Mouse (Mus musculus): ENCODE results near the gene Bsn. TPM values are rescaled to one million over a fixed set of nuclear protein-coding genes. Genes with fewer than 3 reads are reported as not detected.
A peak's percentile ranks its signal among the peaks of the same experiment; 100 is the strongest.

The Bsn gene
- polyA plus RNA-seq, 1 experiment from 2014 or later, result 1.3 TPM

DNA sequence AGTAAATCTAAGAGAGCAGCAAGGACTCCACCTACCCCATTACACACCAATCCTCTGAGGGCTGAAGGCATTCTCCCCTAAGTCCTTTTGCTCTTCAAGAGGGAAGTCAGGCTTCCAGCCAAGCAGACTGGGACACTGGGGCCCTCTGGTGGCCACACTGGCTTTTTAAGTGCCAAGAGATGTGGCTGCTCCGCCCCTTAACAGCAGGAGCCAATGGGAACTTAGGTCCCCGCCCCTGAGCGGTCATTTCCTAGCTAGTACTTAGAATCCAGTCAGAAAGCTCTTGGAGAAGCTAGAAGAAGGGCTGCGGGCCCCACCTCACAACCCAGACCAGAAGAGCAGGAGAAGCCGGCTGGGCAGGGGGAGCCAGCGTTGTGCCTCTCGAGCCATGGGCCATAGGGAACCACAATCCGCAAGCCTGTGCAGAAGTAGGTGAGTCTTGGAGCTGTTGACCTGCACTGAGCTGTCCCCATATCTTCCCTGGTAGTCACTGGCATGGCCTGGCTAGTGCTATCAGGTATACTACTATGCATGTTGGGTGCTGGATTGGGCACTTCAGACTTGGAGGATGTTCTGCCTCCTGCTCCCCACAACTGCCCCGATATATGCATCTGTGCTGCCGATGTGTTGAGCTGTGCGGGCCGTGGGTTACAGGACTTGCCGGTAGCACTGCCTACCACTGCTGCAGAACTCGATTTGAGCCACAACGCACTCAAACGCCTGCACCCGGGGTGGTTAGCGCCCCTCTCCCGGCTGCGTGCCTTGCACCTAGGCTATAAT is 137.1 kb downstream of the Bsn start, which contains the start of gene Amigo3:
TSS of gene Amigo3 (plus strand) at position 275 of the 780 bp plus-strand sequence.
- H3K4me3 ChIP-seq (replicated peaks), result peak within 1 kb of the TSS; percentile 22; the same call in 1 of the 2 replicates
- 51% methylated on average over 20 of the region's 20 CpGs for WGBS
- peaks cover 61% of the 10 kb centered on the region for H3K36me3 ChIP-seq
- ATAC-seq (ENCODE audit: insufficient number of reproducible peaks, low FRiP score, low TSS enrichment, low read depth), result peak; percentile 44
- H3K4me2 ChIP-seq (replicated peaks), result peak within 1 kb of the TSS; percentile 44
- H3K9me3 ChIP-seq (replicated peaks), result no peaks in the 10 kb centered on the region
- no peaks in the 10 kb centered on the region for H3K27me3 ChIP-seq
- H3K9ac ChIP-seq, result no peak within 1 kb of the TSS
- H3K27ac ChIP-seq (replicated peaks), result peak within 1 kb of the TSS; percentile 75
- H3K4me1 ChIP-seq, result peaks cover 30% of the 10 kb centered on the region

GRCm38 (mm10) chr9:108052411-108052810 is 137.8 kb downstream of the Bsn start:
- ATAC-seq (ENCODE audit: insufficient number of reproducible peaks, low FRiP score, low TSS enrichment, low read depth), result no peak
- 68% methylated on average over 7 of the region's 7 CpGs for WGBS
- Histone ChIP-seq H3K36me3 (peaks cover 54% of the 10 kb centered on the region), H3K27ac (replicated peaks) (peak overlapping the region; percentile 75), H3K4me3 (replicated peaks) (no peak overlapping the region), H3K9ac (no peak overlapping the region), H3K4me1 (peaks cover 36% of the 10 kb centered on the region), H3K4me2 (replicated peaks) (no peak overlapping the region), H3K9me3 (replicated peaks) (no peaks in the 10 kb centered on the region), H3K27me3 (no peaks in the 10 kb centered on the region)

DNA sequence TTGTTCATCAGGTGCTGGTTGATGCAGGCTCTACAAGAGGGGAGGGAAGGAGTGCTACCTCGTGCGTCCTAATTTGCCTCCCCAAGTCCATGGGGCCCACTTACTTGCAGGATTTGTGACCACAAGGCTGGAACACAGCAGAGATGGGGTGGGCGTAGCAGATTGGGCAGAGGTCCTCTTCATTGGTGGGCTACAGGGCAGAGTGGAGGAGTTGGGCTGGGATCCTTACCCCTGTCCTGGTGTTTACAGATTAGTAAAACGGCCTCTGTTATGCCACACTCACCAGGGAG is 138.3 kb downstream of the Bsn start:
- no peaks in the 10 kb centered on the region for H3K27me3 ChIP-seq
- H3K4me3 ChIP-seq (replicated peaks), result no peak overlapping the region
- peaks cover 53% of the 10 kb centered on the region for H3K36me3 ChIP-seq
- no peaks in the 10 kb centered on the region for H3K9me3 ChIP-seq (replicated peaks)
- H3K27ac ChIP-seq (replicated peaks), result no peak overlapping the region
- no peak overlapping the region for H3K4me2 ChIP-seq (replicated peaks)
- no peak for ATAC-seq (ENCODE audit: insufficient number of reproducible peaks, low FRiP score, low TSS enrichment, low read depth)
- peaks cover 36% of the 10 kb centered on the region for H3K4me1 ChIP-seq
- 74% methylated on average over 4 of the region's 4 CpGs for WGBS
- no peak overlapping the region for H3K9ac ChIP-seq

GRCm38 (mm10) chr9:108051184-108051930 is 138.8 kb downstream of the Bsn start:
- 92% methylated on average over 15 of the region's 15 CpGs for WGBS
- Histone ChIP-seq H3K27ac (replicated peaks) (no peak overlapping the region), H3K27me3 (no peaks in the 10 kb centered on the region), H3K36me3 (peaks cover 55% of the 10 kb centered on the region), H3K4me2 (replicated peaks) (no peak overlapping the region), H3K9me3 (replicated peaks) (no peaks in the 10 kb centered on the region), H3K4me3 (replicated peaks) (no peak overlapping the region), H3K9ac (no peak overlapping the region), H3K4me1 (peaks cover 36% of the 10 kb centered on the region)
- no peak for ATAC-seq (ENCODE audit: insufficient number of reproducible peaks, low FRiP score, low TSS enrichment, low read depth)

DNA sequence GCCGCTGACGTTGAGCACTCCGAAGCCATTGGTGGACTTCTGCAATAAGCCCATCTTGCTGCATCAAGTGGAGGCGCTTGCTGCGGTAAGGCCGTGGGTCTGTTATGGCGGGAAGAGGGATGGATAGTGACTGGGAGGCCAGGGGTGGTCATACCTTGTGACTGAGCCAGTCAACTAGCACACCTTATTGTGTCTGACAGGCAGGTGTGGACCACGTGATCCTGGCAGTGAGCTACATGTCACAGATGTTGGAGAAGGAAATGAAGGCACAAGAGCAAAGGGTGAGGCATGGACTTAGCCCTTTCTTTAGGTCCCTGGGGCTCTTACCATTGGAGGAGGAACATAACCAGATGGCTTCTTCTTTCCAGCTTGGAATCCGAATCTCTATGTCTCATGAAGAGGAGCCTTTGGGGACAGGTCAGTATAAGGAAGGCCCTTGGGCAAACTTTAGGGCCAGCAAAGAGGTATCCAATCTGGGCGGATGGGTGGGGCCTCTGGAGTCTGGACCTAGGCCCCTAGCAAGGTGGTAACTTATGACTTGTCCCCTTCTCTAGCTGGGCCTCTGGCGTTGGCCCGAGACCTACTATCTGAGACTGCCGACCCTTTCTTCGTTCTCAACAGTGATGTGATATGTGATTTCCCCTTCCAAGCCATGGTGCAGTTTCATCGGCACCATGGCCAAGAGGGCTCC is 140.5 kb downstream of the Bsn start:
- Histone ChIP-seq H3K4me2 (replicated peaks) (peak overlapping the region; percentile 83), H3K9me3 (replicated peaks) (no peaks in the 10 kb centered on the region), H3K36me3 (peaks cover 56% of the 10 kb centered on the region), H3K4me3 (replicated peaks) (peak overlapping the region; percentile 84), H3K4me1 (peaks cover 36% of the 10 kb centered on the region), H3K27ac (replicated peaks) (peak overlapping the region; percentile 80), H3K27me3 (no peaks in the 10 kb centered on the region), H3K9ac (peak overlapping the region; percentile 78)
- ATAC-seq (ENCODE audit: insufficient number of reproducible peaks, low FRiP score, low TSS enrichment, low read depth), result no peak
- WGBS, result 39% methylated on average over 15 of the region's 15 CpGs

- Histone ChIP-seq H3K27me3 (no peaks in the 10 kb centered on the region), H3K4me2 (replicated peaks) (peak within 1 kb of the TSS; percentile 83), H3K4me1 (peaks cover 36% of the 10 kb centered on the region), H3K9ac (peak within 1 kb of the TSS; percentile 78), H3K36me3 (peaks cover 53% of the 10 kb centered on the region), H3K4me3 (replicated peaks) (peak within 1 kb of the TSS; percentile 84), H3K27ac (replicated peaks) (peak within 1 kb of the TSS; percentile 80), H3K9me3 (replicated peaks) (no peaks in the 10 kb centered on the region)
- WGBS, result 0% methylated on average over 39 of the region's 39 CpGs
- ATAC-seq (ENCODE audit: insufficient number of reproducible peaks, low FRiP score, low TSS enrichment, low read depth), result peak; percentile 92
These were observed 141.1 kb downstream of the Bsn start, which contains the start of gene Gmppb for GRCm38 (mm10) chr9:108049016-108049455. TSS of gene Gmppb (plus strand) at chr9:108049242.

DNA sequence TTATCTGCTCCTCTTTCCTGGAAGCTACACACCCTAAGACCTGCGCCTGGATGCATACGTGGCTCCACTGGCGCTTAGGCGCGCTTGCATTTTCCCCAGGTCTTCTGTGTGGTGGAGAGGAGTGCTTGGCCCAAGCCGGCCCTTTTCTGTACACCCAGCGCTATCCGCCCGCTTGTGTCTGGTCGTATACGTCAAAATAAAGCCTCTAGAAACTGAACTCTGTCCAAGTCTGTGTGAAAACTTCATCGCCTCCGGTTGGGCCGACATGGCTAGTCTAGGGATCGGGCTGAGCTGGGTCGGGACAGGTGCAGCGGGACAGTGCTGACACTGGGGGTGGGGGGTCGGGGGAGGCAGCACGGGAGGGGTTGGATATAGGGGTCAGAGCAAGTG is 141.6 kb downstream of the Bsn start:
- Histone ChIP-seq H3K9me3 (replicated peaks) (no peaks in the 10 kb centered on the region), H3K4me3 (replicated peaks) (peak overlapping the region; percentile 84), H3K4me1 (peaks cover 36% of the 10 kb centered on the region), H3K27me3 (no peaks in the 10 kb centered on the region), H3K27ac (replicated peaks) (peak overlapping the region; percentile 80), H3K36me3 (peaks cover 50% of the 10 kb centered on the region), H3K9ac (peak overlapping the region; percentile 26), H3K4me2 (replicated peaks) (peak overlapping the region; percentile 83)
- WGBS, result under 1% methylated on average over 19 of the region's 19 CpGs
- no peak; the same call in 1 of the 2 replicates for ATAC-seq (ENCODE audit: insufficient number of reproducible peaks, low FRiP score, low TSS enrichment, low read depth)

DNA sequence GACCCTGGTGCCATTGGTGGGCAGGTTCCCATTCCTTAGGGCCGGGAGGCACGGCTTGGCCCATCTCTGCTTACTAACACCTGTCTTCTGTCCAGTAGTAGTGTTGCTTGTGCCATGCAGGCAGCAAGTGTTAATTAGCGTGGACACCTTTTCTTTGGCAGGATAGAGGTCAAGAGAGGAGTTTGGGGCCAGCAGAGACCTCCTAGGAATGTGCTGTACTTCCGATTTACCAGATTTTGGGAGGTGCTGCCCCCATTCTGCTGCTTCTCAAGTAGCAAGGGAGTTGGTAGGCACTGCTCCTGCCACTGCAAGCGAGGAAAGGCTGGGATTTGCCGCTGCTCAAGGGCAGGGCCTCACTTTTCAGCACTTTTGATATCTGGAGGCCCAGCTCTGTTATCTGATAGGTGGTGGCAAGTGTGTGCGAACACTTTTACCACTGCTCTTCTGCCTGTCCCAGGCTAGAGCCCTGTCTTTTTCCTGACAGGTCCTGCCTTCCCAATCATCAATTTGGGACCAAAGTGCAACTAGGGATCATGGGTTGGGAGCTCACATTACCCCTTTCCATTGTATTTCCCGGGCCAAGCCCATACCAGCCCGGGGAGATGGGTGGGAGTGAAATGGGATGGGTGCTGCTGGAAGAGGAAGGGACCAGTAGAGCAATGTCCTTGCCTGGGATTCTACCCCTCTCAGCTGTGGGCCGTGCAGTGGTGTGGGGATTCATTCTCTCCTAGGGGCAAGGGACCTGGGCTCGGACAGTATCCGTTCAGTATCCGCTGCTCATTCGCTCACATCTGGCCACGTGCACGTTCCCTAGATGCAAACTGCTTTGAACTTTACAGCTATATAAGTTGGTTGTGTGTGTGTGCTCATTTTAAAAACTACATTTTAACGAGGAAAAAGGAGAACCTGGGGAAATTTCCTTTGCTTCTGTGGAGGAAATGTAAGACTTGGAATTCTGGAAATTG is 142.3 kb downstream of the Bsn start:
- Histone ChIP-seq H3K4me3 (replicated peaks) (peak overlapping the region; percentile 84), H3K9me3 (replicated peaks) (no peaks in the 10 kb centered on the region), H3K36me3 (peaks cover 56% of the 10 kb centered on the region), H3K9ac (peak overlapping the region; percentile 26; the same call in 1 of the 2 replicates), H3K27ac (replicated peaks) (peak overlapping the region; percentile 80), H3K4me1 (peaks cover 29% of the 10 kb centered on the region), H3K4me2 (replicated peaks) (peak overlapping the region; percentile 83), H3K27me3 (no peaks in the 10 kb centered on the region)
- 45% methylated on average over 17 of the region's 17 CpGs for WGBS
- no peak for ATAC-seq (ENCODE audit: insufficient number of reproducible peaks, low FRiP score, low TSS enrichment, low read depth)

GRCm38 (mm10) chr9:108046582-108046981 is 143.6 kb downstream of the Bsn start:
- H3K9me3 ChIP-seq (replicated peaks), result no peaks in the 10 kb centered on the region
- no peaks in the 10 kb centered on the region for H3K27me3 ChIP-seq
- no peak overlapping the region for H3K4me3 ChIP-seq (replicated peaks)
- 88% methylated on average over 4 of the region's 4 CpGs for WGBS
- peaks cover 23% of the 10 kb centered on the region for H3K4me1 ChIP-seq
- peaks cover 64% of the 10 kb centered on the region for H3K36me3 ChIP-seq
- no peak overlapping the region for H3K9ac ChIP-seq
- no peak overlapping the region for H3K27ac ChIP-seq (replicated peaks)
- H3K4me2 ChIP-seq (replicated peaks), result no peak overlapping the region
- ATAC-seq (ENCODE audit: insufficient number of reproducible peaks, low FRiP score, low TSS enrichment, low read depth), result no peak

All from embryonic facial prominence, embryonic 15.5 days (tissue).